Mouse (Mus musculus): ENCODE measurements around the gene Tubg2.
"Not testable (repeated sequence)": the region's sequence is repeated elsewhere in the genome, so short reads cannot be mapped to it uniquely, and the experiment has no call there.

Gene Tubg2

GRCm38 (mm10) chr11:101138536-101139181 lies 17.0 kb upstream of the Tubg2 start:
- in situ Hi-C loops (cut with MboI): no loop called here

GRCm38 (mm10) chr11:101140164-101140819 lies 15.4 kb upstream of the Tubg2 start:
- in situ Hi-C loops (cut with MboI): no loop called here

GRCm38 (mm10) chr11:101141088-101141487 lies 14.6 kb upstream of the Tubg2 start:
- in situ Hi-C loops (cut with MboI): no loop called here

GRCm38 (mm10) chr11:101142215-101142967 lies 13.3 kb upstream of the Tubg2 start:
- in situ Hi-C loops (cut with MboI): no loop called here

- in situ Hi-C loops (cut with MboI): no loop called here
Observed at GRCm38 (mm10) chr11:101143338-101144225, 12.1 kb upstream of the Tubg2 start.

GRCm38 (mm10) chr11:101146377-101146776 lies 9.3 kb upstream of the Tubg2 start:
- in situ Hi-C loops (cut with MboI): no loop called here

- in situ Hi-C loops (cut with MboI): no loop called here
Observed at GRCm38 (mm10) chr11:101148751-101149150, 7.0 kb upstream of the Tubg2 start.

GRCm38 (mm10) chr11:101149178-101150105 lies 6.3 kb upstream of the Tubg2 start:
- in situ Hi-C loops (cut with MboI): no loop called here

- in situ Hi-C loops (cut with MboI): no loop called here
Observed at GRCm38 (mm10) chr11:101151063-101151462, 4.6 kb upstream of the Tubg2 start.

- in situ Hi-C loops (cut with MboI): no loop called here
Observed at GRCm38 (mm10) chr11:101152825-101153224, 2.9 kb upstream of the Tubg2 start.

GRCm38 (mm10) chr11:101154648-101155047 lies 1.1 kb upstream of the Tubg2 start:
- in situ Hi-C loops (cut with MboI): no loop called here

- in situ Hi-C loops (cut with MboI): no loop called here
Observed at GRCm38 (mm10) chr11:101155151-101155550, 556 bp upstream of the Tubg2 start.

- in situ Hi-C loops (cut with MboI): not testable (repeated sequence)
Observed at GRCm38 (mm10) chr11:101160151-101160550, 4.4 kb downstream of the Tubg2 start.

- in situ Hi-C loops (cut with MboI): not testable (repeated sequence)
Observed at GRCm38 (mm10) chr11:101160981-101161505, 5.3 kb downstream of the Tubg2 start.

GRCm38 (mm10) chr11:101161551-101161950 lies 5.8 kb downstream of the Tubg2 start:
- in situ Hi-C loops (cut with MboI): no loop called here

GRCm38 (mm10) chr11:101162301-101162700 lies 6.6 kb downstream of the Tubg2 start:
- in situ Hi-C loops (cut with MboI): no loop called here

GRCm38 (mm10) chr11:101162772-101163171 lies 7.1 kb downstream of the Tubg2 start:
- in situ Hi-C loops (cut with MboI): no loop called here

- in situ Hi-C loops (cut with MboI): no loop called here
Observed at GRCm38 (mm10) chr11:101163476-101164350, 8.0 kb downstream of the Tubg2 start.

GRCm38 (mm10) chr11:101164351-101164665 lies 8.6 kb downstream of the Tubg2 start:
- in situ Hi-C loops (cut with MboI): no loop called here

Data from mature B cell (primary cell).